Mouse (Mus musculus): ENCODE measurements around the gene Ddhd1.

DNA sequence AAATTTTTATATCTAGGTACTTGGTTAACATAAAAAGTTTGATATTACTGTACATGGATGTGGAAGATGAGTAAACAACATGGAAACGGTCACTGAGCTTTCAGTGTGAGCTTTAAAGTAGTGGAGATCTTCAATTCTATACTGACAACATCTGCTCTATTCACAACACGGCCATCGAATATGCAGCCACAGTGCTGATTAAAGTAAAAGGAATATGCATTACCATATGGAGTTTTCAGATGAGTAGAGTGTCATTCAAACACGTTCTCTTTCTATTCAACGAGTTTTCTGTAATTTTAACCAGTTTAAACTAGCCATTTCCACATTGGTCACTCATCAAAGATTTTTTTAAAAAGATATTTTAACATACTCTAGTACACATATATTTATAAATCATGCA lies 15.1 kb downstream of the Ddhd1 start:
- no peak for TF ChIP-seq CTCF (IDR thresholded peaks at IDR 0.05; ENCODE audit: low read depth, low read length)
- TF ChIP-seq POLR2A (IDR thresholded peaks at IDR 0.05; ENCODE audit: insufficient read depth, low read length): no peak
- no peak for TF ChIP-seq EP300 (IDR thresholded peaks at IDR 0.05; ENCODE audit: insufficient read depth, low read depth, low read length)
